Mouse (Mus musculus) c-Kit-positive CD71-positive TER-119-negative erythroid progenitor cells, embryonic 14.5 days (primary cell): ENCODE data around the gene Rnf17.

ENCODE experiments used
- DNase-seq: peaks from one replicate; pipeline ENCODE4 v3.0.0-alpha.2; 2013; ENCODE audit warnings: low read depth

Gene Rnf17

GRCm38 (mm10) chr14:56402311-56403071 lies at the start of gene Rnf17:
TSS of gene Rnf17 (plus strand) at chr14:56402581.
- DNase-seq, result no peak

GRCm38 (mm10) chr14:56354803-56355202 lies 47.6 kb upstream of the Rnf17 start:
- no peak for DNase-seq

DNA sequence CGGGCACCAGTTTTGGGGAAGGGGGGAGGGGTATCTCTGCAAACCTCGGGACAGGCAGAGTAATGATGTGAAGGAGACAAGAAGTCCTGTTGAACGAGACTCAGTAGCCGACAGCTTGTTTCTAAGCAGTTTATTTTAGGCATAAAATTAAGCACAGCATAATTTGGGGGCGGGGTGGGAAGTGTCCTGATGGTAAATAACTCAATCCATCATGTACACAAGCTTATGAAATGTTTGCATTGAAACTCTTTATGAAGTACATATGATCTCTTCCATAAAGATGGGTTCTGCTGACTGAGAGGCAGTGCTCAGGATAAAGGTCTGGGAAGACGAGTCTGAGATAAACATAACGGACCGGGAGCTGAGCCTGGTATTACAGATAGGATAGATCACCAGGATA lies 47.0 kb upstream of the Rnf17 start:
- DNase-seq, result no peak

DNA sequence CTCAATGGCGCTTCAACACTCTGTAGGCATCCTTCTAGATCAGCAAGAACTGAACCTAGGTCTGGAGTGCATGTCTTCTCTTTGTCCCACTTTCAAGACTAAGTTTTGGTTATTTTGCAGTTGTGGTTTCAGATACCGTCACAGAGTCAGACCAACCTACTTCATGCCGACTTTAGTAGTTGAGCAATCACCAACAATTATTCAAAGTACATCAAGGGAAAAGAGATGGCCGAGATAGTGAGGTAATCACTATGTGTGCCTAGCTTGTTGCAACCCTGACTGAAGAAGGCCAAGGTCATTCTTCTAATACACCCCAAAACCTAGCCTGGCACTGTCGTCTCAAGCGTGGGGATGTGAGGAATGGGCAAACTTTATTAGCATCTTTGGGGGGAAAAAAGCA lies 46.2 kb upstream of the Rnf17 start:
- no peak for DNase-seq

- no peak for DNase-seq
Observed at GRCm38 (mm10) chr14:56358422-56358821, 44.0 kb upstream of the Rnf17 start.

GRCm38 (mm10) chr14:56359131-56359530 lies 43.2 kb upstream of the Rnf17 start:
- DNase-seq, result no peak

GRCm38 (mm10) chr14:56364711-56365237 lies 37.6 kb upstream of the Rnf17 start, which contains the start of gene Atp12a:
TSS of gene Atp12a (plus strand) at chr14:56365068.
- no peak for DNase-seq

DNA sequence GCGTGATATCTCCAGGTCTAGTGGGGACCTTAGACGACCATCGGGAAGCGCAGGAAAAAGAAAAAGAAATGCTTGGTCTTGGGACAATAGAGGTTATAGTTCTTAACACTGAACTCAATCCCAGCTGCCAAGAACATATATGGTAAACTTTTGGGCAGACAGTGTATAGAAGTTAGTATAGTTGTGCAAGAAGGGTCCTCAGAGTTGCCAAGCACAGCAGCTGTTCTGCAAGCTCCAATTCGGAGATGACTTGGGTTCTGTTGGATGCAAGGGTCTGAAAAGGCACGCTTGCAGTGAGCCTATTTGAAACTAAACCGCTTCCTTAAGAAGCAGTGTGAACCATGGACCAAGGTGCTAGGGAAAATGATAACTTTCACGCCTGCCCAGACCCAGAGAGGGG lies 37.1 kb upstream of the Rnf17 start:
- no peak for DNase-seq

DNA sequence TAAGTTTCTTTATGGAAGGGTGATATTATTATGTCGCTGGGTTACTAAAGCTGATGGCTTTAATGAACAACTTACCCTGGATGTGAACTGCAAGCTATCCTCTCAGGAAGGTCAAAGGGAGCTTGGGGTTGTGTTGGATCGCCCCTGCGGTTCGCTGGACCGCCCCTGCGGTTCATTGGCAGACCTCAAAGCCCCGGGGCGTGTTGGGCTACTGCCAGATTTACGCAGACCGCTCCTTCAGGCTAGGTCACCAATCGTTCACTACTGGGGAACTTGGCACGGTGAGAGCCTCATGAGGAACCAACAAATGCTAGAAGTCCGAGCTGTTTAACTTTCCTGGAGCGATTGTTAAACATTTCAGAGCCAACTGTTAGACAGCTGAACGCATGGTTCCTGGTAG lies 35.7 kb upstream of the Rnf17 start:
- DNase-seq, result no peak

GRCm38 (mm10) chr14:56368834-56369233 lies 33.5 kb upstream of the Rnf17 start:
- DNase-seq, result peak; percentile 30

GRCm38 (mm10) chr14:56375731-56376130 lies 26.6 kb upstream of the Rnf17 start:
- peak; percentile 65 for DNase-seq

- DNase-seq, result no peak
Observed at GRCm38 (mm10) chr14:56377745-56378144, 24.6 kb upstream of the Rnf17 start.

GRCm38 (mm10) chr14:56379336-56379735 lies 23.0 kb upstream of the Rnf17 start:
- DNase-seq, result no peak

- no peak for DNase-seq
Observed at GRCm38 (mm10) chr14:56382366-56382765, 20.0 kb upstream of the Rnf17 start.

DNA sequence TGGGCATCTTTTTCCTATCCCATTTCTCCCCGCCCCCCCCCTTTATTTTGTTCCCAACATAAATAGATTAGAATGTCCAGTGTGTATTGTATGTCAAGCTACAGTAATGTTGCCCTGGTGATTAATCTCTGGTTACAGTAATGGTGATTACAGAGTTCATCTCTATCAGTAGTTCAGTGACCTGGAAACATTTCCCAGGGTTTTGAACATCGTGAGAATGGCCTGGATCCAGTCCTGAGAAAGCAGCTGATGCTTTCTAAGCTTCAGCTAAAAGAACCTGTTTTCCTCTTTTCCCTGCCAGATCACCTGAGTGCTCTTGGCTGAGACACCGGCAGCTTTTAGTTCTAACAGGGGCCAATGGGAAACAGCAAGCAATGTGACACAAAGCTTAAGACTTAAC lies 12.1 kb upstream of the Rnf17 start:
- DNase-seq, result no peak

DNA sequence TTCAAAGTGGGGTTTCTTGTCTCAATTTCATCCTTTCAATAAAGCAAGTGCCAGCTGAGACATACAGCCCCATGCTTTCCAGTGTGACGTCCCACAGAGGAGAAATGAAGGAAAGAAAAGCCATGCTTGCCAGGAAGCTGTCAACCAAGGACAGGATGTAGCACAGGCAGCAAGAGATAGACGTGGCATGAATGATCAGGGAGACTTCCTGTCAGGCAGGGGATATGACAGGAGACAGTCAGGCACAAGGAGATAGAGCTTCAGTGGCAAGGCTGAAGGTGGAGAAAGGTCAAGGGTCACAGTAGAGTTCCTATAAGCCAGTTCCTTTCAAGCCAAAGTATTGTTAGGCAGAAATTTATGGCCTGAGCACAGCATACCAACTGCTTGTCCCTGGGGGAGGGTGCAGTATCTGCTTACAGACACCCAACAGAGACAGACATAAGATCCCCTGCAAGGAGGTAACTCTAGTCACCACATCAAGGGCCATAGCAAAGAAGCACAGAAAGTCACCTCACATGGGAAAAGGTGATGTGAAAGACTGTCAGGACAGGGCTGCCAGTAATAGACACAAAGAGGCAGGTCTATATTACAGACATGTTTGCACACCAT lies 8.6 kb upstream of the Rnf17 start:
- no peak for DNase-seq

DNA sequence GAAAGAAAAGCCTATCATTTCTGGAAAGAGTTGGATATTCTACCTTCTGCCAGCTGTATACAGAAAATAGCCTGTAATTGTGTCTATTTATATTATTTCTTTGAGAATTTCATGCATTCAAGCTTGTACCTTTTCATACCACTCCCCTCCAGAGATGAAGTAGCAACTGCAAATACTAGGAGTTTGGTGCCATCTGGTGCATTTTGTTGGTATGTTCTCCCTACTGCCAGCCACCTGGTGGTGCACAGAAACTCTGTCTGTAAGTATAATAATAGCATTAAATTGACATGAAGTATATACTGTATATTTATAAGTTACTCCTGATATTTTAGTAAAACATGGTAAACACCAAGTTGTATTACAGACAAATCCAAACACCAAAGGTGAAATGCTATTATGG lies 4.4 kb upstream of the Rnf17 start:
- DNase-seq, result no peak

GRCm38 (mm10) chr14:56403072-56403375 lies 643 bp downstream of the Rnf17 start:
- DNase-seq, result no peak

DNA sequence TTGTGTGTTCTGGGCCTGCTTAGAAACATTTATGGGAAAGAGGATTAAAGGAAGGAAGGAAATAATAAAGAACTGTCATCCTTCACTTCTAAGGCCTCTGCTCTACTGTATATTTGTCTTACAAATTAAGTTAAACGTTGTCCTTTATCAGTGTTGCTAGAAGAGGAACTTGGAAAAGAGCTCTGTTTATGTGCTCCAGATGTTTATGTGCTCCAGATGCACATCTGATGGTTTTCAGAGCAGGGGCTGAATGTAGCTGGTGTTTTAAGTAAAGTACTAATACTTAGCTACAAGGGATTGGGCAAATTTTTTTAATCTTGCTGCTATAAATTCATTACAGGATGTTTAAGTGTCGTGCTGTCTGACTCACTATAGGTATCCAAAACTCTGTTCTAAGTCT lies 59.7 kb downstream of the Rnf17 start:
- DNase-seq, result no peak

GRCm38 (mm10) chr14:56462729-56463128 lies 60.3 kb downstream of the Rnf17 start:
- peak; percentile 40 for DNase-seq

GRCm38 (mm10) chr14:56468145-56468544 lies 65.8 kb downstream of the Rnf17 start:
- peak; percentile 44 for DNase-seq

- no peak for DNase-seq
Observed at GRCm38 (mm10) chr14:56489806-56490205, 87.4 kb downstream of the Rnf17 start.

DNA sequence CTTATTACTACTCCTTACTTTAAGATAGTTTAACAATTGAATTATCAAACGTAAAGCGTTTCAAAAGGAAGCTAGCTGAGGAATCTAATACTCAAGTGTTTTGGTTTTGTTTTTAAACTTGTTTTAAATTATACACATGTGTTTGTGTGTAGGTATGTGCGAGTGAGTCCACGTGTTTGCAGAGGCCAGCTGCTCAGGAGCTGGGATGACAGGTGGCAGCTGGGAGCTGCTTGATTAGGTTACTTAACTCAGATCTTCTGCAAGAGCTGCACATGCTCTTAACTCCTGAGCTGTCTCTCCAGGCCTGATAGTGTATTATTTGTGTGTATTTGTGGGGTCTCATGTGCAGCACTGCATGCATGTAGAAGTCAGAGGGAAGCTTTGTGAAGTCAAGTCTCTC lies 100.0 kb downstream of the Rnf17 start:
- no peak for DNase-seq

DNA sequence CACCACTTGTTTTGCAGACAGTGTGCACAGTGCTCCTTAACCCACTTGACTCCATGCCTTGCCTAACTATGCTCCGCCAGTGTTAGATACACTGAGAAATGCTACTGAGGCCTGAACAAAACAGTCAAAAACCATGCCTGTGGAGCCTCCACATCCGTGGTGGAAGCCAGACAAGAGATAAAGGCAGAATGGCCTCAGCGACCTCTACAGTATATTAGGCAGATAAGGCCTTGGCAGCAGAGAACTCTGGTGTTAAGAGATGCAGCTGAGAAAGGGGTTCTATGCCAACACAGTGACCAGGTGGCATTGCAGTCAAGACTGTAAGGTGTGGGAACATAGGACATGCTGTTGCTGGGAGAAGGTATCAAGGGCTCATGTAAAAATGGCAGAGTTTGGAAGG lies 104.4 kb downstream of the Rnf17 start:
- DNase-seq, result peak; percentile 5
